Mouse (Mus musculus) forebrain, embryonic 11.5 days (tissue): ENCODE measurements around the gene Casc4. TPM values are rescaled to one million over a fixed set of nuclear protein-coding genes. Genes with fewer than 3 reads are reported as not detected.
A peak's percentile ranks its signal among the peaks of the same experiment; 100 is the strongest.

Experiments
- ATAC-seq: fragments of 200-750 bp; cut with Nextera tagmentation; replicated peaks from 2 replicates; pipeline ENCODE4 v1.8.0; 2017; ENCODE audit warnings: moderate TSS enrichment; ENCODE audit not compliant: low FRiP score
- DNase-seq: peaks from one replicate; pipeline ENCODE4 v3.0.0-alpha.2; 2017; ENCODE audit warnings: low spot score
- H3K27ac ChIP-seq: fragments of 300-500 bp; sonication (generic); 2 replicates; pipeline ENCODE4 v1.5.1; 2014; ENCODE audit warnings: low read depth, low read length
- H3K27me3 ChIP-seq: fragments of 300-500 bp; sonication (generic); 2 replicates; pipeline ENCODE4 v1.6.1; 2014; ENCODE audit warnings: mild to moderate bottlenecking, low read length, mixed read lengths; ENCODE audit not compliant: control insufficient read depth, insufficient read depth
- H3K36me3 ChIP-seq: fragments of 300-500 bp; sonication (generic); 2 replicates; pipeline ENCODE4 v1.6.1; 2014; ENCODE audit warnings: mild to moderate bottlenecking, low read length, moderate library complexity, mixed read lengths; ENCODE audit not compliant: control insufficient read depth, insufficient read depth
- H3K4me1 ChIP-seq: fragments of 300-500 bp; sonication (generic); replicated peaks from 2 replicates; pipeline ENCODE4 v1.6.1; 2014; ENCODE audit warnings: low read length, mixed read lengths; ENCODE audit not compliant: control insufficient read depth, insufficient read depth
- H3K4me2 ChIP-seq: fragments of 300-500 bp; sonication (generic); 2 replicates; pipeline ENCODE4 v1.6.1; 2014; ENCODE audit warnings: low read depth, mild to moderate bottlenecking, low read length, moderate library complexity, mixed read lengths; ENCODE audit not compliant: severe bottlenecking
- H3K4me3 ChIP-seq: fragments of 300-500 bp; sonication (generic); 2 replicates; pipeline ENCODE4 v1.5.1; 2014; ENCODE audit warnings: low read depth, low read length
- H3K9ac ChIP-seq: fragments of 300-500 bp; sonication (generic); 2 replicates; pipeline ENCODE4 v1.6.1; 2014; ENCODE audit warnings: low read length
- H3K9me3 ChIP-seq: fragments of 300-500 bp; sonication (generic); 2 replicates; pipeline ENCODE4 v1.6.1; 2016; ENCODE audit warnings: low read length, mixed read lengths; ENCODE audit not compliant: control insufficient read depth
- WGBS: fragments of 180-500 bp; shearing (Covaris S2); extraction: QIAGEN DNeasy Blood & Tissue Kit; methylation state at CpG from one replicate; pipeline ENCODE4 v1.1.7; 2014; 5-methylcytosine and 5-hydroxymethylcytosine counted together
- polyA plus RNA-seq: library from polyadenylated mRNA; unstranded; fragments of >200 nt; fragmentation: Nextera tagmentation; extraction: Ambion mirVana; gene quantifications from 2 replicates; pipeline ENCODE4 v1.2.1, GENCODE M21; 2014

Gene Casc4
- 25.0 and 26.7 TPM in 2 replicates for polyA plus RNA-seq

- no peaks in the 10 kb centered on the region for H3K27me3 ChIP-seq
- no peaks in the 10 kb centered on the region for H3K9me3 ChIP-seq
- no peaks in the 10 kb centered on the region for H3K36me3 ChIP-seq
- H3K27ac ChIP-seq = peak within 1 kb of the TSS; percentile 53; the same call in 1 of the 2 replicates
- under 1% methylated on average over 37 of the region's 43 CpGs for WGBS
- H3K4me1 ChIP-seq = peaks cover 4% of the 10 kb centered on the region; the same call in 1 of the 2 replicates
- peak; percentile 96 for ATAC-seq
- peak within 1 kb of the TSS; percentile 93 for H3K9ac ChIP-seq
- peak; percentile 99 for DNase-seq
- peak within 1 kb of the TSS; percentile 75 for H3K4me3 ChIP-seq
- peak within 1 kb of the TSS; percentile 84 for H3K4me2 ChIP-seq
Measured at GRCm38 (mm10) chr2:121866632-121867050, at the start of gene Casc4. Gene Casc4, plus strand, starts transcription at chr2:121866970.

- Histone ChIP-seq H3K4me2 (no peak overlapping the region), H3K9me3 (no peaks in the 10 kb centered on the region), H3K4me3 (no peak overlapping the region), H3K27ac (no peak overlapping the region), H3K4me1 (no peaks in the 10 kb centered on the region), H3K27me3 (no peaks in the 10 kb centered on the region), H3K9ac (no peak overlapping the region), H3K36me3 (no peaks in the 10 kb centered on the region)
- WGBS = 93% methylated on average over 7 of the region's 7 CpGs
- no peak for ATAC-seq
- DNase-seq = no peak
Measured at GRCm38 (mm10) chr2:121821787-121822186, 45.0 kb upstream of the Casc4 start.

GRCm38 (mm10) chr2:121824653-121825052 lies 42.1 kb upstream of the Casc4 start:
- no peak overlapping the region for H3K4me2 ChIP-seq
- ATAC-seq = no peak
- H3K4me3 ChIP-seq = no peak overlapping the region
- H3K9ac ChIP-seq = no peak overlapping the region
- no peaks in the 10 kb centered on the region for H3K4me1 ChIP-seq
- WGBS = 76% methylated on average over 5 of the region's 5 CpGs
- no peaks in the 10 kb centered on the region for H3K9me3 ChIP-seq
- H3K36me3 ChIP-seq = no peaks in the 10 kb centered on the region
- H3K27me3 ChIP-seq = no peaks in the 10 kb centered on the region
- DNase-seq = no peak
- H3K27ac ChIP-seq = no peak overlapping the region

GRCm38 (mm10) chr2:121826189-121826588 lies 40.6 kb upstream of the Casc4 start:
- H3K4me3 ChIP-seq = no peak overlapping the region
- H3K9me3 ChIP-seq = no peaks in the 10 kb centered on the region
- no peak overlapping the region for H3K9ac ChIP-seq
- H3K4me1 ChIP-seq = no peaks in the 10 kb centered on the region
- DNase-seq (no peak), ATAC-seq (no peak)
- H3K27ac ChIP-seq = no peak overlapping the region
- no peak overlapping the region for H3K4me2 ChIP-seq
- 54% methylated on average over 2 of the region's 2 CpGs for WGBS
- H3K27me3 ChIP-seq = no peaks in the 10 kb centered on the region
- no peaks in the 10 kb centered on the region for H3K36me3 ChIP-seq

- H3K4me2 ChIP-seq = no peak overlapping the region
- no peaks in the 10 kb centered on the region for H3K9me3 ChIP-seq
- ATAC-seq (no peak), DNase-seq (no peak)
- WGBS = 85% methylated on average over 3 of the region's 3 CpGs
- H3K36me3 ChIP-seq = no peaks in the 10 kb centered on the region
- H3K27me3 ChIP-seq = no peaks in the 10 kb centered on the region
- no peak overlapping the region for H3K9ac ChIP-seq
- no peak overlapping the region for H3K4me3 ChIP-seq
- H3K27ac ChIP-seq = no peak overlapping the region
- H3K4me1 ChIP-seq = no peaks in the 10 kb centered on the region
Measured at GRCm38 (mm10) chr2:121828411-121828810, 38.4 kb upstream of the Casc4 start.

- WGBS = 9% methylated on average over 5 of the region's 5 CpGs
- Histone ChIP-seq H3K27me3 (no peaks in the 10 kb centered on the region), H3K4me3 (no peak overlapping the region), H3K36me3 (no peaks in the 10 kb centered on the region), H3K4me2 (no peak overlapping the region), H3K9me3 (no peaks in the 10 kb centered on the region), H3K9ac (no peak overlapping the region), H3K27ac (no peak overlapping the region), H3K4me1 (no peaks in the 10 kb centered on the region)
- DNase-seq = peak; percentile 75
- ATAC-seq = peak; percentile 67; the same call in 1 of the 2 replicates
Measured at GRCm38 (mm10) chr2:121832484-121832894, 34.3 kb upstream of the Casc4 start.

- 52% methylated on average over 3 of the region's 3 CpGs for WGBS
- Histone ChIP-seq H3K9ac (no peak overlapping the region), H3K27me3 (no peaks in the 10 kb centered on the region), H3K27ac (no peak overlapping the region), H3K9me3 (no peaks in the 10 kb centered on the region), H3K4me2 (no peak overlapping the region), H3K36me3 (no peaks in the 10 kb centered on the region), H3K4me1 (no peaks in the 10 kb centered on the region), H3K4me3 (no peak overlapping the region)
- ATAC-seq (no peak), DNase-seq (no peak)
Measured at GRCm38 (mm10) chr2:121834926-121835325, 31.8 kb upstream of the Casc4 start.

- no peaks in the 10 kb centered on the region for H3K36me3 ChIP-seq
- 93% methylated on average over 3 of the region's 3 CpGs for whole genome bisulfite sequencing
Measured at GRCm38 (mm10) chr2:121841453-121841852, 25.3 kb upstream of the Casc4 start.

GRCm38 (mm10) chr2:121842249-121842648 lies 24.5 kb upstream of the Casc4 start:
- H3K4me2 ChIP-seq = no peak overlapping the region
- H3K27ac ChIP-seq = no peak overlapping the region
- no peaks in the 10 kb centered on the region for H3K36me3 ChIP-seq
- no peak overlapping the region for H3K9ac ChIP-seq
- WGBS = 80% methylated on average over 3 of the region's 3 CpGs
- H3K27me3 ChIP-seq = no peaks in the 10 kb centered on the region
- ATAC-seq (no peak), DNase-seq (no peak)
- no peaks in the 10 kb centered on the region for H3K9me3 ChIP-seq
- no peak overlapping the region for H3K4me3 ChIP-seq
- H3K4me1 ChIP-seq = no peaks in the 10 kb centered on the region

More at GRCm38 (mm10) chr2:121841453-121841852, 25.3 kb upstream of the Casc4 start:
- Histone ChIP-seq H3K27ac (no peak overlapping the region), H3K4me2 (no peak overlapping the region), H3K27me3 (no peaks in the 10 kb centered on the region), H3K9ac (no peak overlapping the region), H3K4me1 (no peaks in the 10 kb centered on the region), H3K4me3 (no peak overlapping the region), H3K9me3 (no peaks in the 10 kb centered on the region)
- ATAC-seq (no peak), DNase-seq (no peak)
